Mouse (Mus musculus): ENCODE measurements around the gene Spsb1.

DNA sequence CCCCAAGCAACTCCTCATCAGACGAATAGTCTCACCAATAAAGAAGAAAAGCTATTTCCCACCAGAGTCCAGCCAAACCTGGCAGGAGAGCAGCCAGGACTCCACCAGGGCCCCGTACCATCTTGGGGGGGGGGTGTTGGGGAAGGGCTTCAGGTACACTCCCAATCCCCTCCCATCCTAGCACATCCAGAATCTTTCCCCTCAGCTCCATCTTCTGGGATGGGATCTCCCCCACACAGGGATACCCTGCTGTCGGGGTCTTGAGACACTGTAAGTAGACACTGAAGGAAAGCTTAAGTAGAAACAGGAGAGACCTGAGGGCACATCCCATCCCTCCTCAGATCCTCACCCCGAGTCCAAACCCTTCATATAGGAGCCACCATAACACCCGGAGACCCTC lies 31.8 kb downstream of the Spsb1 start:
- TF ChIP-seq CTCF (IDR thresholded peaks at IDR 0.05; ENCODE audit: low read depth) (no peak), EP300 (IDR thresholded peaks at IDR 0.05; ENCODE audit: low read depth) (no peak)

Measured in liver, embryonic 14.5 days (tissue).